Mouse (Mus musculus) megakaryocyte, adult 5-6 weeks (primary cell): ENCODE results near the gene Gid4. TPM values are rescaled to one million over a fixed set of nuclear protein-coding genes. Genes with fewer than 3 reads are reported as not detected.
A peak's percentile ranks its signal among the peaks of the same experiment; 100 is the strongest.

Experiments
- ATAC-seq: 2 replicates; pipeline ENCODE4 v1.8.0; 2016; ENCODE audit warnings: mild to moderate bottlenecking, inconsistent platforms; ENCODE audit not compliant: poor library complexity, severe bottlenecking
- total RNA-seq, 2 experiments: library from RNA; stranded (forward) in 1 of 2; stranded (reverse) in 1 of 2; fragments of 153-499, 151-499 nt in 1 of 2; fragments of 221-1000, 200-1000 nt in 1 of 2; gene quantifications; 2 replicates each; pipeline versions ENCODE4 v1.2.3 to v1.2.4; 2015 to 2017

Gid4 gene
- total RNA-seq (2015) (9.0 and 11.7 TPM in 2 replicates), total RNA-seq (2017) (9.9 and 12.3 TPM in 2 replicates)

- ATAC-seq: peak; percentile 94
Observed at GRCm38 (mm10) chr11:60416963-60417716, at the start of gene Gid4. Gene Gid4 (plus strand): TSS chr11:60417145.

- ATAC-seq: no peak
Observed at GRCm38 (mm10) chr11:60367256-60367655, 49.7 kb upstream of the Gid4 start.

GRCm38 (mm10) chr11:60368909-60369308, 48.0 kb upstream of the Gid4 start:
- ATAC-seq: no peak

GRCm38 (mm10) chr11:60369448-60369847, 47.5 kb upstream of the Gid4 start:
- ATAC-seq: no peak

GRCm38 (mm10) chr11:60370431-60370830, 46.5 kb upstream of the Gid4 start:
- ATAC-seq: no peak

- ATAC-seq: no peak
Observed at GRCm38 (mm10) chr11:60374481-60374880, 42.5 kb upstream of the Gid4 start.

- ATAC-seq: no peak
Observed at GRCm38 (mm10) chr11:60383518-60383917, 33.4 kb upstream of the Gid4 start.

GRCm38 (mm10) chr11:60384762-60385421, 32.1 kb upstream of the Gid4 start:
- ATAC-seq: no peak

GRCm38 (mm10) chr11:60385946-60386345, 31.0 kb upstream of the Gid4 start:
- no peak for ATAC-seq

GRCm38 (mm10) chr11:60387944-60388343, 29.0 kb upstream of the Gid4 start:
- no peak for ATAC-seq

GRCm38 (mm10) chr11:60391346-60391745, 25.6 kb upstream of the Gid4 start:
- ATAC-seq: no peak

- ATAC-seq: no peak
Observed at GRCm38 (mm10) chr11:60396546-60396945, 20.4 kb upstream of the Gid4 start.

- ATAC-seq: no peak
Observed at GRCm38 (mm10) chr11:60397172-60397571, 19.8 kb upstream of the Gid4 start.

GRCm38 (mm10) chr11:60406606-60407005, 10.3 kb upstream of the Gid4 start:
- no peak for ATAC-seq

GRCm38 (mm10) chr11:60412173-60412572, 4.8 kb upstream of the Gid4 start:
- ATAC-seq: no peak

GRCm38 (mm10) chr11:60412921-60413320, 4.0 kb upstream of the Gid4 start:
- ATAC-seq: no peak

GRCm38 (mm10) chr11:60416590-60416962, 369 bp upstream of the Gid4 start:
- ATAC-seq: peak; percentile 38

GRCm38 (mm10) chr11:60417717-60418472, 950 bp downstream of the Gid4 start, which contains the start of gene Atpaf2:
Gene Atpaf2 (minus strand): TSS chr11:60418457.
- peak; percentile 13; the same call in 1 of the 2 replicates for ATAC-seq

- ATAC-seq: no peak
Observed at GRCm38 (mm10) chr11:60418473-60418803, 1.5 kb downstream of the Gid4 start.

GRCm38 (mm10) chr11:60422046-60422668, 5.2 kb downstream of the Gid4 start:
- no peak for ATAC-seq

- ATAC-seq: no peak
Observed at GRCm38 (mm10) chr11:60423006-60423405, 6.1 kb downstream of the Gid4 start.
